Mouse (Mus musculus): ENCODE data around the gene Kif13a.

DNA sequence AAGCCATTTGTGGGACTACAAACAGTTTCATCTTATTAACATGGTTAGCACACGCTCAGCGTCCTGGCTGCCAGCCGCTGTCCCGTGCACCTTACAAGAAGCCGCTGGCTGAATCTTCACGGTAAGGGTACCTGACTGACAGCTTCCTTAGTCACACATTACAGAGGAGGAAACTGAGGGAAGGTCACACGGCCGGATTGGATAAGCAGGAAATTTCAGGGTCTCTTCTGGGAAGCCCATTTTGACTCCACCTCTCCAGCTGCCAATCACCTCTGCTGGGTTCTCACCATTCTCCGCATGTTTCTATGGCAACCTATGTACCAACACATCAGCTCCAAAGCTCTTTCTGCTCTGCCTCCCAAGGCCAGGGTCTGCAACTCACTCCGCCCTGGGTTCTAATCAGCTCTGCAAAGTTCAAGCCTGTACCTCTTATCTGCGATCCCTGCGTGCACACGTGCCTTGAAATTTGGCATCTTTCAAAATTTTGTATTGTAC is 109.9 kb downstream of the Kif13a start:
- TF ChIP-seq CTCF (IDR thresholded peaks at IDR 0.05; ENCODE audit: control insufficient read depth, insufficient read depth, low read length) (no peak), POLR2A (IDR thresholded peaks at IDR 0.05; ENCODE audit: borderline replicate concordance, control insufficient read depth, low read depth, low read length) (no peak)

Data from bone marrow, adult 2 months (tissue).